Mouse (Mus musculus) bone marrow, adult 2 months (tissue): ENCODE results near the gene Cd82. TPM values are rescaled to one million over a fixed set of nuclear protein-coding genes. Genes with fewer than 3 reads are reported as not detected.

Experiments
- H3K27ac ChIP-seq: fragments of 200-500 bp; 2 replicates; pipeline ENCODE4 v1.5.1; 2012; ENCODE audit warnings: low read depth, mild to moderate bottlenecking, control low read depth, inconsistent platforms, low read length; ENCODE audit not compliant: control insufficient read depth, poor library complexity, insufficient read depth
- H3K4me1 ChIP-seq: fragments of 200-500 bp; 2 replicates; pipeline ENCODE4 v1.6.1; 2011; ENCODE audit warnings: low read length; ENCODE audit not compliant: control insufficient read depth, insufficient read depth
- H3K4me3 ChIP-seq: fragments of 200-500 bp; replicated peaks from 2 replicates; pipeline ENCODE3; 2011; ENCODE audit warnings: mild to moderate bottlenecking, low read depth, low read length, control low read depth; ENCODE audit not compliant: control insufficient read depth
- CTCF ChIP-seq: fragments of 200-500 bp; IDR thresholded peaks from 2 replicates; pipeline ENCODE4 v1.5.1; 2011; ENCODE audit warnings: low read length, control low read depth; ENCODE audit not compliant: control insufficient read depth, insufficient read depth
- POLR2A ChIP-seq: fragments of 200-500 bp; IDR thresholded peaks from 2 replicates; pipeline ENCODE4 v1.6.1; 2011; ENCODE audit warnings: low read depth, mild to moderate bottlenecking, control low read depth, low read length, borderline replicate concordance; ENCODE audit not compliant: control insufficient read depth
- WGBS: fragments of 180-500 bp; shearing (Covaris S2); methylation state at CpG from one replicate; pipeline ENCODE4 v1.1.7; 2018; 5-methylcytosine and 5-hydroxymethylcytosine counted together
- polyA plus RNA-seq: library from polyadenylated mRNA; stranded (reverse); fragments of >200 nt; gene quantifications from 2 replicates; pipeline ENCODE4 v1.2.4, GENCODE M21; 2011; ENCODE audit warnings: low replicate concordance; ENCODE audit not compliant: missing spikeins, insufficient read depth, insufficient read length

Cd82 gene
- 98.5 and 111 TPM in 2 replicates for polyA plus RNA-seq

GRCm38 (mm10) chr2:93462760-93463159, at the start of gene Cd82:
Gene Cd82, minus strand, starts transcription at chr2:93463140.
- H3K4me1 ChIP-seq, result peaks cover 18% of the 10 kb centered on the region
- TF ChIP-seq CTCF (no peak), POLR2A (no peak)
- H3K4me3 ChIP-seq, result peak within 1 kb of the TSS; percentile 90
- H3K27ac ChIP-seq, result peak within 1 kb of the TSS; percentile 97
- 17% methylated on average over 20 of the region's 20 CpGs for WGBS

GRCm38 (mm10) chr2:93512130-93512529, 49.2 kb upstream of the Cd82 start:
- whole genome bisulfite sequencing, result 68% methylated on average over 7 of the region's 7 CpGs
- no peak for TF ChIP-seq CTCF
- no peak for TF ChIP-seq POLR2A
- H3K4me1 ChIP-seq, result no peaks in the 10 kb centered on the region
- no peak overlapping the region for H3K27ac ChIP-seq
- H3K4me3 ChIP-seq, result no peak overlapping the region

- H3K4me1 ChIP-seq, result no peaks in the 10 kb centered on the region
- no peak overlapping the region for H3K4me3 ChIP-seq
- no peak overlapping the region for H3K27ac ChIP-seq
- TF ChIP-seq CTCF (no peak), POLR2A (no peak)
- WGBS, result 88% methylated on average over 1 of the region's 1 CpGs
These were observed 47.9 kb upstream of the Cd82 start for GRCm38 (mm10) chr2:93510839-93511238.

- TF ChIP-seq POLR2A, result no peak
- no peak for TF ChIP-seq CTCF
- H3K27ac ChIP-seq, result no peak overlapping the region
- H3K4me3 ChIP-seq, result no peak overlapping the region
- 70% methylated on average over 12 of the region's 12 CpGs for WGBS
- H3K4me1 ChIP-seq, result no peaks in the 10 kb centered on the region
These were observed 47.1 kb upstream of the Cd82 start for GRCm38 (mm10) chr2:93509777-93510750.

GRCm38 (mm10) chr2:93505091-93505490, 42.2 kb upstream of the Cd82 start:
- no peak for TF ChIP-seq POLR2A
- no peak for TF ChIP-seq CTCF
- Histone ChIP-seq H3K4me3 (no peak overlapping the region), H3K4me1 (no peaks in the 10 kb centered on the region), H3K27ac (no peak overlapping the region; the same call in 1 of the 2 replicates)
- WGBS, result 65% methylated on average over 6 of the region's 6 CpGs

- H3K27ac ChIP-seq, result no peak overlapping the region
- WGBS, result 75% methylated on average over 4 of the region's 4 CpGs
- no peaks in the 10 kb centered on the region for H3K4me1 ChIP-seq
- TF ChIP-seq CTCF (no peak), POLR2A (no peak)
- H3K4me3 ChIP-seq, result no peak overlapping the region
These were observed 40.4 kb upstream of the Cd82 start for GRCm38 (mm10) chr2:93503353-93503752.

GRCm38 (mm10) chr2:93501303-93501702, 38.4 kb upstream of the Cd82 start:
- H3K4me3 ChIP-seq, result no peak overlapping the region
- TF ChIP-seq POLR2A (no peak), CTCF (no peak)
- H3K27ac ChIP-seq, result no peak overlapping the region
- H3K4me1 ChIP-seq, result no peaks in the 10 kb centered on the region
- 75% methylated on average over 10 of the region's 10 CpGs for WGBS

GRCm38 (mm10) chr2:93497221-93497620, 34.3 kb upstream of the Cd82 start:
- 20% methylated on average over 5 of the region's 5 CpGs for WGBS
- Histone ChIP-seq H3K4me3 (no peak overlapping the region), H3K27ac (no peak overlapping the region), H3K4me1 (no peaks in the 10 kb centered on the region)
- TF ChIP-seq CTCF, result no peak
- no peak for TF ChIP-seq POLR2A
